Mouse (Mus musculus) embryonic facial prominence, embryonic 11.5 days (tissue): Measurements from ENCODE around the gene Cacna2d3. TPM values are rescaled to one million over a fixed set of nuclear protein-coding genes. Genes with fewer than 3 reads are reported as not detected.

Source experiments
- ATAC-seq: fragments of 200-750 bp; cut with Nextera tagmentation; replicated peaks from 2 replicates; pipeline ENCODE4 v1.8.0; 2017; ENCODE audit warnings: low read depth; ENCODE audit not compliant: insufficient number of reproducible peaks, low FRiP score, low TSS enrichment
- DNase-seq: peaks from one replicate; pipeline ENCODE4 v3.0.0-alpha.2; 2015; ENCODE audit warnings: low spot score
- H3K27ac ChIP-seq: fragments of 300-500 bp; sonication (generic); replicated peaks from 2 replicates; pipeline ENCODE4 v1.5.1; 2014; ENCODE audit warnings: mild to moderate bottlenecking, low read depth, low read length, control low read depth
- H3K27me3 ChIP-seq: fragments of 300-500 bp; sonication (generic); 2 replicates; pipeline ENCODE4 v1.6.1; 2014; ENCODE audit warnings: mild to moderate bottlenecking, low read length, moderate library complexity, mixed read lengths; ENCODE audit not compliant: control insufficient read depth, insufficient read depth
- H3K36me3 ChIP-seq: fragments of 300-500 bp; sonication (generic); replicated peaks from 2 replicates; pipeline ENCODE4 v1.6.1; 2014; ENCODE audit warnings: low read depth, mild to moderate bottlenecking, low read length, moderate library complexity, mixed read lengths; ENCODE audit not compliant: control insufficient read depth, insufficient read depth
- H3K4me1 ChIP-seq: fragments of 300-500 bp; sonication (generic); 2 replicates; pipeline ENCODE4 v1.6.1; 2014; ENCODE audit warnings: low read length, mixed read lengths; ENCODE audit not compliant: control insufficient read depth, insufficient read depth
- H3K4me2 ChIP-seq: fragments of 300-500 bp; sonication (generic); 2 replicates; pipeline ENCODE4 v1.6.1; 2014; ENCODE audit warnings: low read depth, mild to moderate bottlenecking, control low read depth, low read length, moderate library complexity
- H3K4me3 ChIP-seq: fragments of 300-500 bp; sonication (generic); 2 replicates; pipeline ENCODE4 v1.5.1; 2014; ENCODE audit warnings: low read depth, low read length, control low read depth
- H3K9ac ChIP-seq: fragments of 300-500 bp; sonication (generic); replicated peaks from 2 replicates; pipeline ENCODE4 v1.6.1; 2014; ENCODE audit warnings: mild to moderate bottlenecking, control low read depth, low read length
- H3K9me3 ChIP-seq: fragments of 300-500 bp; sonication (generic); replicated peaks from 2 replicates; pipeline ENCODE4 v1.6.1; 2016; ENCODE audit warnings: mild to moderate bottlenecking, low read length, inconsistent platforms, mixed read lengths; ENCODE audit not compliant: control insufficient read depth
- WGBS: fragments of 180-500 bp; shearing (Covaris S2); extraction: QIAGEN DNeasy Blood & Tissue Kit; methylation state at CpG from one replicate; pipeline ENCODE4 v1.1.7; 2014; 5-methylcytosine and 5-hydroxymethylcytosine counted together
- polyA plus RNA-seq: library from polyadenylated mRNA; unstranded; fragments of >200 nt; fragmentation: Nextera tagmentation; extraction: Ambion mirVana; gene quantifications from 2 replicates; pipeline ENCODE4 v1.2.1, GENCODE M21; 2014

Cacna2d3 gene
- polyA plus RNA-seq: 4.0 and 5.3 TPM in 2 replicates

GRCm38 (mm10) chr14:29721488-29722385 is at the start of gene Cacna2d3:
Gene Cacna2d3 (minus strand): TSS chr14:29721864.
- no peaks in the 10 kb centered on the region for H3K36me3 ChIP-seq
- no peaks in the 10 kb centered on the region for H3K9me3 ChIP-seq
- H3K4me1 ChIP-seq: peaks cover 2% of the 10 kb centered on the region; the same call in 1 of the 2 replicates
- peak within 1 kb of the TSS; percentile 67 for H3K4me3 ChIP-seq
- H3K27me3 ChIP-seq: peaks cover 35% of the 10 kb centered on the region
- peak; percentile 72 for DNase-seq
- under 1% methylated on average over 69 of the region's 109 CpGs for WGBS
- H3K27ac ChIP-seq: peak within 1 kb of the TSS; percentile 28
- H3K4me2 ChIP-seq: peak within 1 kb of the TSS; percentile 99
- peak; percentile 80 for ATAC-seq
- H3K9ac ChIP-seq: peak within 1 kb of the TSS; percentile 74

GRCm38 (mm10) chr14:29769486-29769885 is 47.8 kb upstream of the Cacna2d3 start:
- Histone ChIP-seq H3K27ac (no peak overlapping the region), H3K9ac (no peak overlapping the region), H3K27me3 (no peaks in the 10 kb centered on the region), H3K9me3 (no peaks in the 10 kb centered on the region), H3K4me2 (no peak overlapping the region), H3K36me3 (no peaks in the 10 kb centered on the region), H3K4me3 (no peak overlapping the region), H3K4me1 (no peaks in the 10 kb centered on the region)
- ATAC-seq: no peak
- DNase-seq: no peak
- WGBS: 86% methylated on average over 4 of the region's 4 CpGs

GRCm38 (mm10) chr14:29752876-29753275 is 31.2 kb upstream of the Cacna2d3 start:
- no peak overlapping the region for H3K9ac ChIP-seq
- no peak for DNase-seq
- no peaks in the 10 kb centered on the region for H3K27me3 ChIP-seq
- no peak overlapping the region for H3K27ac ChIP-seq
- no peaks in the 10 kb centered on the region for H3K4me1 ChIP-seq
- H3K4me2 ChIP-seq: no peak overlapping the region
- no peak overlapping the region for H3K4me3 ChIP-seq
- WGBS: 75% methylated on average over 5 of the region's 5 CpGs
- H3K36me3 ChIP-seq: no peaks in the 10 kb centered on the region
- no peaks in the 10 kb centered on the region for H3K9me3 ChIP-seq
- no peak for ATAC-seq

GRCm38 (mm10) chr14:29738751-29739150 is 17.1 kb upstream of the Cacna2d3 start:
- H3K4me1 ChIP-seq: no peaks in the 10 kb centered on the region
- H3K9ac ChIP-seq: no peak overlapping the region
- H3K27ac ChIP-seq: no peak overlapping the region
- 71% methylated on average over 2 of the region's 2 CpGs for WGBS
- H3K36me3 ChIP-seq: no peaks in the 10 kb centered on the region
- H3K4me3 ChIP-seq: no peak overlapping the region
- no peak overlapping the region for H3K4me2 ChIP-seq
- H3K9me3 ChIP-seq: no peaks in the 10 kb centered on the region
- no peak for ATAC-seq
- no peaks in the 10 kb centered on the region for H3K27me3 ChIP-seq
- DNase-seq: no peak

- Histone ChIP-seq H3K27ac (no peak overlapping the region), H3K27me3 (no peaks in the 10 kb centered on the region), H3K4me2 (no peak overlapping the region), H3K4me3 (no peak overlapping the region), H3K9me3 (no peaks in the 10 kb centered on the region), H3K4me1 (no peaks in the 10 kb centered on the region), H3K36me3 (no peaks in the 10 kb centered on the region), H3K9ac (no peak overlapping the region)
- 83% methylated on average over 4 of the region's 4 CpGs for WGBS
- DNase-seq (no peak), ATAC-seq (no peak)
These were observed 8.6 kb upstream of the Cacna2d3 start for GRCm38 (mm10) chr14:29730256-29730655.

- ATAC-seq (no peak), DNase-seq (no peak)
- no peak overlapping the region for H3K4me3 ChIP-seq
- no peaks in the 10 kb centered on the region for H3K4me1 ChIP-seq
- H3K9ac ChIP-seq: no peak overlapping the region
- H3K9me3 ChIP-seq: no peaks in the 10 kb centered on the region
- WGBS: 83% methylated on average over 4 of the region's 4 CpGs
- H3K4me2 ChIP-seq: no peak overlapping the region
- H3K27ac ChIP-seq: no peak overlapping the region
- peaks cover 4% of the 10 kb centered on the region for H3K27me3 ChIP-seq
- H3K36me3 ChIP-seq: no peaks in the 10 kb centered on the region
These were observed 7.3 kb upstream of the Cacna2d3 start for GRCm38 (mm10) chr14:29729009-29729408.

- no peak overlapping the region for H3K27ac ChIP-seq
- H3K36me3 ChIP-seq: no peaks in the 10 kb centered on the region
- no peaks in the 10 kb centered on the region for H3K9me3 ChIP-seq
- no peak for ATAC-seq
- no peak for DNase-seq
- no peak overlapping the region for H3K4me2 ChIP-seq
- H3K4me1 ChIP-seq: no peaks in the 10 kb centered on the region
- H3K9ac ChIP-seq: no peak overlapping the region
- peaks cover 17% of the 10 kb centered on the region for H3K27me3 ChIP-seq
- H3K4me3 ChIP-seq: no peak overlapping the region
- WGBS: 77% methylated on average over 9 of the region's 9 CpGs
These were observed 5.9 kb upstream of the Cacna2d3 start for GRCm38 (mm10) chr14:29727596-29727995.

- no peak overlapping the region for H3K27ac ChIP-seq
- peak; percentile 2 for DNase-seq
These were observed 1.6 kb upstream of the Cacna2d3 start for GRCm38 (mm10) chr14:29723267-29723666.

More at GRCm38 (mm10) chr14:29723267-29723666, 1.6 kb upstream of the Cacna2d3 start:
- no peaks in the 10 kb centered on the region for H3K9me3 ChIP-seq
- H3K9ac ChIP-seq: peak overlapping the region; percentile 74
- H3K36me3 ChIP-seq: no peaks in the 10 kb centered on the region
- H3K4me2 ChIP-seq: peak overlapping the region; percentile 99
- peaks cover 35% of the 10 kb centered on the region for H3K27me3 ChIP-seq
- 7% methylated on average over 10 of the region's 10 CpGs for WGBS
- ATAC-seq: no peak
- peak overlapping the region; percentile 67 for H3K4me3 ChIP-seq
- H3K4me1 ChIP-seq: peaks cover 2% of the 10 kb centered on the region; the same call in 1 of the 2 replicates
